Comparison of ENCODE assay signal across 7 mouse cellular contexts in genomic region chr5:32458408-32459143, GRCm38 (mm10). TPM values are rescaled to one million over a fixed set of nuclear protein-coding genes. Genes with fewer than 3 reads are reported as not detected.
DNase-seq lines count a peak whose midpoint lies in the region; ATAC-seq lines count a peak whose summit lies in the region.

Gene Ppp1cb, plus strand, starts transcription at chr5:32458843.

- no peaks in the 10 kb centered on the region for H3K27me3 ChIP-seq in embryonic facial prominence, embryonic 11.5 days (ENCODE audit: control insufficient read depth, insufficient read depth, low read length)
- H3K27me3 ChIP-seq in limb, embryonic 10.5 days (ENCODE audit: low read depth, poor library complexity, severe bottlenecking), result no peaks in the 10 kb centered on the region
- H3K27me3 ChIP-seq in midbrain, embryonic 13.5 days, result no peaks in the 10 kb centered on the region

- no peaks in the 10 kb centered on the region for H3K36me3 ChIP-seq in embryonic facial prominence, embryonic 11.5 days (replicated peaks; ENCODE audit: control insufficient read depth, insufficient read depth, low read depth, low read length)
- H3K36me3 ChIP-seq in limb, embryonic 10.5 days, result no peaks in the 10 kb centered on the region
- no peaks in the 10 kb centered on the region for H3K36me3 ChIP-seq in midbrain, embryonic 13.5 days

- DNase-seq in adrenal gland, postnatal 14 days, result peak; percentile 100
- peak; percentile 100 for DNase-seq in embryonic facial prominence, embryonic 11.5 days (ENCODE audit: low spot score)
- DNase-seq in kidney, adult 11 months, result peak; percentile 99
- DNase-seq in limb, embryonic 10.5 days (ENCODE audit: low spot score), result peak; percentile 98
- DNase-seq in spleen, adult 12 weeks (ENCODE audit: low spot score), result peak; percentile 99

- peak; percentile 98 for ATAC-seq in embryonic facial prominence, embryonic 11.5 days (replicated peaks; ENCODE audit: insufficient number of reproducible peaks, low FRiP score, low TSS enrichment, low read depth)
- peak; percentile 93 for ATAC-seq in granulocyte monocyte progenitor cell, adult 5-6 weeks (replicated peaks; ENCODE audit: poor library complexity, severe bottlenecking)
- peak; percentile 98 for ATAC-seq in midbrain, embryonic 13.5 days

- H3K27ac ChIP-seq in embryonic facial prominence, embryonic 11.5 days (replicated peaks; ENCODE audit: low read depth, low read length), result peak within 1 kb of the TSS; percentile 100
- peak within 1 kb of the TSS; percentile 100 for H3K27ac ChIP-seq in limb, embryonic 10.5 days
- peak within 1 kb of the TSS; percentile 100 for H3K27ac ChIP-seq in midbrain, embryonic 13.5 days

- no peaks in the 10 kb centered on the region for H3K9me3 ChIP-seq in embryonic facial prominence, embryonic 11.5 days (replicated peaks; ENCODE audit: control insufficient read depth, low read length)
- no peaks in the 10 kb centered on the region for H3K9me3 ChIP-seq in limb, embryonic 10.5 days (replicated peaks)
- no peaks in the 10 kb centered on the region for H3K9me3 ChIP-seq in midbrain, embryonic 13.5 days

- H3K9ac ChIP-seq in embryonic facial prominence, embryonic 11.5 days (replicated peaks; ENCODE audit: low read length), result peak within 1 kb of the TSS; percentile 99
- peak within 1 kb of the TSS; percentile 97 for H3K9ac ChIP-seq in midbrain, embryonic 13.5 days (replicated peaks)

- peak within 1 kb of the TSS; percentile 41 for H3K4me2 ChIP-seq in embryonic facial prominence, embryonic 11.5 days (ENCODE audit: low read depth, low read length)
- peak within 1 kb of the TSS; percentile 64 for H3K4me2 ChIP-seq in midbrain, embryonic 13.5 days (replicated peaks)

- under 1% methylated on average over 34 of the region's 54 CpGs for WGBS in embryonic facial prominence, embryonic 11.5 days
- 2% methylated on average over 54 of the region's 54 CpGs for WGBS in limb, embryonic 10.5 days
- WGBS in midbrain, embryonic 13.5 days, result under 1% methylated on average over 53 of the region's 54 CpGs

- no peaks in the 10 kb centered on the region for H3K4me1 ChIP-seq in embryonic facial prominence, embryonic 11.5 days (ENCODE audit: control insufficient read depth, insufficient read depth, low read length)
- peaks cover 8% of the 10 kb centered on the region; the same call in 1 of the 2 replicates for H3K4me1 ChIP-seq in limb, embryonic 10.5 days
- peaks cover 24% of the 10 kb centered on the region for H3K4me1 ChIP-seq in midbrain, embryonic 13.5 days (replicated peaks)

- H3K4me3 ChIP-seq in embryonic facial prominence, embryonic 11.5 days (ENCODE audit: low read depth, low read length), result peak within 1 kb of the TSS; percentile 93
- peak within 1 kb of the TSS; percentile 98 for H3K4me3 ChIP-seq in limb, embryonic 10.5 days
- peak within 1 kb of the TSS; percentile 89 for H3K4me3 ChIP-seq in midbrain, embryonic 13.5 days (replicated peaks)

RNA-seq across cellular contexts. Expression of gene Ppp1cb, which starts in this region (rescaled TPM):
- total RNA-seq in adrenal gland, postnatal 14 days (2021), result 358 and 364 TPM in 2 replicates
- 238 and 266 TPM in 2 replicates for polyA plus RNA-seq in embryonic facial prominence, embryonic 11.5 days (2014; fragmentation: Nextera tagmentation; extraction: Ambion mirVana)
- total RNA-seq in granulocyte monocyte progenitor cell, adult 5-6 weeks (2014; fragmentation: Nextera tagmentation), result 112 and 221 TPM in 2 replicates
- 282 and 366 TPM in 2 replicates for total RNA-seq in granulocyte monocyte progenitor cell, adult 5-6 weeks (2017)
- 206 and 237 TPM in 2 replicates for polyA plus RNA-seq in limb, embryonic 10.5 days (2016; fragmentation: Nextera tagmentation; extraction: Ambion mirVana)
- polyA plus RNA-seq in midbrain, embryonic 13.5 days (2015; fragmentation: Nextera tagmentation; extraction: Ambion mirVana), result 209 and 244 TPM in 2 replicates

Comparison
In these comparisons a context has a peak if more than half of its experiments do, and no peak if none do; other contexts are left out.
1. Peak in every context shown above with its lines: DNase-seq, ATAC-seq, H3K4me3 ChIP-seq and H3K27ac ChIP-seq.